Mouse (Mus musculus): ENCODE data around the gene Olfr1395.

- TF ChIP-seq POLR2A (IDR thresholded peaks at IDR 0.05; ENCODE audit: control insufficient read depth in 1 of 2, insufficient read depth in 1 of 2, low read depth in 1 of 2, low read length in 2 of 2, poor library complexity in 1 of 2) (no peak), CTCF (IDR thresholded peaks at IDR 0.05 in 2 of 3, conservative IDR thresholded peaks at IDR 0.05 in 1 of 3; ENCODE audit: control insufficient read depth in 1 of 3, insufficient read depth in 1 of 3, low read depth in 2 of 3, low read length in 3 of 3, poor library complexity in 1 of 3, severe bottlenecking in 1 of 3) (no peak)
Measured at GRCm38 (mm10) chr11:49170576-49170975, 28.5 kb downstream of the Olfr1395 start.
